Mouse (Mus musculus): Measurements from ENCODE around the gene Grin2c.

GRCm38 (mm10) chr11:115217439-115218410 lies 49.3 kb downstream of the Grin2c start:
- TF ChIP-seq POLR2A (IDR thresholded peaks at IDR 0.05; ENCODE audit: extremely low read depth, insufficient read depth, low read length) = no peak
- no peak for TF ChIP-seq CTCF (IDR thresholded peaks at IDR 0.05; ENCODE audit: extremely low read depth, insufficient read depth, low read length)
